Mouse (Mus musculus) CH12.LX (cell line): ENCODE results near the gene Capn1. TPM values are rescaled to one million over a fixed set of nuclear protein-coding genes. Genes with fewer than 3 reads are reported as not detected.

ENCODE experiments used
- DNase-seq: peaks from one replicate; pipeline ENCODE4 v3.0.0-alpha.2; 2013; ENCODE audit errors: extremely low read depth
- H3K27ac ChIP-seq: 2 replicates; pipeline ENCODE4 v1.5.1; 2012; ENCODE audit warnings: low read depth, mild to moderate bottlenecking, control low read depth, moderate library complexity; ENCODE audit not compliant: insufficient read depth
- H3K27me3 ChIP-seq: replicated peaks from 2 replicates; pipeline ENCODE3; 2012; ENCODE audit warnings: inconsistent platforms
- H3K36me3 ChIP-seq, 2 experiments: replicated peaks in 1 of 2; 2 replicates each; pipeline versions ENCODE3 to v1.6.1; 2012; ENCODE audit warnings: inconsistent platforms in 1 of 2, low read length in 1 of 2, mild to moderate bottlenecking in 1 of 2, mixed read lengths in 1 of 2, moderate library complexity in 1 of 2; ENCODE audit not compliant: control insufficient read depth in 1 of 2, insufficient read depth in 1 of 2
- H3K4me1 ChIP-seq, 2 experiments: 2 replicates each; pipeline ENCODE4 v1.6.1; 2012; ENCODE audit warnings: inconsistent platforms in 1 of 2, moderate library complexity in 1 of 2; ENCODE audit not compliant: insufficient read depth in 2 of 2, control insufficient read depth in 1 of 2
- H3K4me2 ChIP-seq: 2 replicates; pipeline ENCODE4 v1.6.1; 2012; ENCODE audit warnings: low read depth, mild to moderate bottlenecking, control low read depth; ENCODE audit not compliant: poor library complexity, insufficient read depth, severe bottlenecking
- H3K4me3 ChIP-seq, 3 experiments: fragments of 150-350 bp in 1 of 3; sonication (generic) in 1 of 3; replicated peaks in 1 of 3; 2 replicates each; pipeline versions ENCODE3 to v1.5.1; 2011 to 2012; ENCODE audit warnings: low read depth in 2 of 3, low read length in 2 of 3, mild to moderate bottlenecking in 2 of 3, moderate library complexity in 2 of 3, control low read depth in 1 of 3, improper control_type of control experiment in 1 of 3, inconsistent platforms in 1 of 3, mixed read lengths in 1 of 3; ENCODE audit not compliant: poor library complexity in 1 of 3
- H3K79me2 ChIP-seq: replicated peaks from 2 replicates; pipeline ENCODE4 v1.6.1; 2012; ENCODE audit warnings: mild to moderate bottlenecking, moderate library complexity; ENCODE audit not compliant: control insufficient read depth, poor library complexity, insufficient read depth, severe bottlenecking; ENCODE audit errors: extremely low read depth
- H3K9ac ChIP-seq: 2 replicates; pipeline ENCODE4 v1.6.1; 2012; ENCODE audit warnings: low read depth, mild to moderate bottlenecking, control low read depth, moderate library complexity; ENCODE audit not compliant: insufficient read depth
- H3K9me3 ChIP-seq: replicated peaks from 2 replicates; pipeline ENCODE3; 2012; ENCODE audit warnings: low read length, inconsistent platforms, mixed read lengths
- BHLHE40 ChIP-seq: IDR thresholded peaks from 2 replicates; pipeline ENCODE4 v1.6.1; 2011; ENCODE audit warnings: mild to moderate bottlenecking, low read depth, low read length, improper control_type of control experiment
- CHD1 ChIP-seq: IDR thresholded peaks from 2 replicates; pipeline ENCODE4 v1.6.1; 2012; ENCODE audit warnings: low read depth, low read length, improper control_type of control experiment, inconsistent platforms
- CHD2 ChIP-seq: IDR thresholded peaks from 2 replicates; pipeline ENCODE4 v1.6.1; 2011; ENCODE audit warnings: low read length, improper control_type of control experiment
- CTCF ChIP-seq, 2 experiments: IDR thresholded peaks in 1 of 2; conservative IDR thresholded peaks in 1 of 2; 2 replicates each; pipeline ENCODE4 v1.5.1; 2011 to 2012; ENCODE audit warnings: low read depth in 2 of 2, low read length in 2 of 2, improper control_type of control experiment in 1 of 2, inconsistent platforms in 1 of 2, mild to moderate bottlenecking in 1 of 2, moderate library complexity in 1 of 2
- E2F4 ChIP-seq: IDR thresholded peaks from 2 replicates; pipeline ENCODE4 v1.6.1; 2011; ENCODE audit warnings: low read depth, low read length, improper control_type of control experiment; ENCODE audit not compliant: insufficient replicate concordance
- ELF1 ChIP-seq: IDR thresholded peaks from 2 replicates; pipeline ENCODE4 v1.6.1; 2014; ENCODE audit warnings: low read depth, mild to moderate bottlenecking, inconsistent platforms, low read length, improper control_type of control experiment
- EP300 ChIP-seq: IDR thresholded peaks from 2 replicates; pipeline ENCODE4 v1.6.1; 2011; ENCODE audit warnings: low read length, improper control_type of control experiment
- ETS1 ChIP-seq: conservative IDR thresholded peaks from 2 replicates; pipeline ENCODE4 v1.6.1; 2012; ENCODE audit warnings: low read depth, mild to moderate bottlenecking, inconsistent platforms, low read length, improper control_type of control experiment, moderate library complexity
- GABPA ChIP-seq: IDR thresholded peaks from 2 replicates; pipeline ENCODE4 v1.6.1; 2012; ENCODE audit warnings: low read depth, low read length, improper control_type of control experiment, inconsistent platforms; ENCODE audit not compliant: insufficient replicate concordance
- HCFC1 ChIP-seq: IDR thresholded peaks from 2 replicates; pipeline ENCODE4 v1.6.1; 2012; ENCODE audit warnings: low read depth, mild to moderate bottlenecking, inconsistent platforms, low read length, improper control_type of control experiment
- IRF4 ChIP-seq: IDR thresholded peaks from 2 replicates; pipeline ENCODE4 v1.6.1; 2014; ENCODE audit warnings: low read depth, mild to moderate bottlenecking, inconsistent platforms, low read length, improper control_type of control experiment
- JUN ChIP-seq: IDR thresholded peaks from 2 replicates; pipeline ENCODE4 v1.6.1; 2011; ENCODE audit warnings: low read depth, mild to moderate bottlenecking, low read length, improper control_type of control experiment, moderate library complexity; ENCODE audit not compliant: insufficient read depth
- JUND ChIP-seq: conservative IDR thresholded peaks from 2 replicates; pipeline ENCODE4 v1.6.1; 2011; ENCODE audit warnings: low read depth, low read length, improper control_type of control experiment
- KAT2A ChIP-seq: IDR thresholded peaks from 2 replicates; pipeline ENCODE4 v1.6.1; 2012; ENCODE audit warnings: low read length, improper control_type of control experiment, inconsistent platforms; ENCODE audit not compliant: insufficient replicate concordance
- MAFK ChIP-seq: IDR thresholded peaks from 2 replicates; pipeline ENCODE4 v1.6.1; 2011; ENCODE audit warnings: low read length, improper control_type of control experiment; ENCODE audit not compliant: insufficient replicate concordance
- MAX ChIP-seq: IDR thresholded peaks from 2 replicates; pipeline ENCODE4 v1.6.1; 2011; ENCODE audit warnings: low read length, improper control_type of control experiment
- MAZ ChIP-seq: IDR thresholded peaks from 2 replicates; pipeline ENCODE4 v1.6.1; 2012; ENCODE audit warnings: low read depth, mild to moderate bottlenecking, inconsistent platforms, low read length, improper control_type of control experiment, moderate library complexity
- MEF2A ChIP-seq: IDR thresholded peaks from 2 replicates; pipeline ENCODE4 v1.6.1; 2014; ENCODE audit warnings: low read depth, mild to moderate bottlenecking, inconsistent platforms, low read length, improper control_type of control experiment, borderline replicate concordance
- MXI1 ChIP-seq: IDR thresholded peaks from 2 replicates; pipeline ENCODE4 v1.6.1; 2011; ENCODE audit warnings: mild to moderate bottlenecking, low read depth, low read length, improper control_type of control experiment
- MYC ChIP-seq: IDR thresholded peaks from 2 replicates; pipeline ENCODE4 v1.6.1; 2011; ENCODE audit warnings: low read depth, mild to moderate bottlenecking, improper control_type of control experiment, low read length
- NELFE ChIP-seq: IDR thresholded peaks from 2 replicates; pipeline ENCODE4 v1.6.1; 2011; ENCODE audit warnings: low read depth, low read length, improper control_type of control experiment
- NRF1 ChIP-seq: IDR thresholded peaks from 2 replicates; pipeline ENCODE4 v1.6.1; 2014; ENCODE audit warnings: low read depth, mild to moderate bottlenecking, inconsistent platforms, low read length, improper control_type of control experiment, moderate library complexity
- PAX5 ChIP-seq: IDR thresholded peaks from 2 replicates; pipeline ENCODE4 v1.6.1; 2012; ENCODE audit warnings: low read length, inconsistent platforms, mixed read lengths
- POLR2A ChIP-seq: IDR thresholded peaks from 2 replicates; pipeline ENCODE4 v1.6.1; 2011; ENCODE audit warnings: low read depth, mild to moderate bottlenecking, improper control_type of control experiment, low read length
- POLR2AphosphoS2 ChIP-seq: IDR thresholded peaks from 2 replicates; pipeline ENCODE4 v1.6.1; 2011; ENCODE audit warnings: low read depth, low read length, improper control_type of control experiment
- RAD21 ChIP-seq: IDR thresholded peaks from 2 replicates; pipeline ENCODE4 v1.6.1; 2011; ENCODE audit warnings: low read depth, mild to moderate bottlenecking, low read length, improper control_type of control experiment, moderate library complexity
- RCOR1 ChIP-seq: conservative IDR thresholded peaks from 2 replicates; pipeline ENCODE4 v1.6.1; 2012; ENCODE audit warnings: low read depth, mild to moderate bottlenecking, inconsistent platforms, low read length, improper control_type of control experiment
- SIN3A ChIP-seq: IDR thresholded peaks from 2 replicates; pipeline ENCODE4 v1.6.1; 2012; ENCODE audit warnings: low read length, improper control_type of control experiment, inconsistent platforms
- SMC3 ChIP-seq: IDR thresholded peaks from 2 replicates; pipeline ENCODE4 v1.6.1; 2011; ENCODE audit warnings: low read depth, low read length, improper control_type of control experiment
- TBP ChIP-seq: conservative IDR thresholded peaks from 2 replicates; pipeline ENCODE4 v1.6.1; 2011; ENCODE audit warnings: low read depth, low read length, improper control_type of control experiment
- TCF12 ChIP-seq: IDR thresholded peaks from 2 replicates; pipeline ENCODE4 v1.6.1; 2014; ENCODE audit warnings: low read depth, mild to moderate bottlenecking, inconsistent platforms, low read length, improper control_type of control experiment
- UBTF ChIP-seq: IDR thresholded peaks from 2 replicates; pipeline ENCODE4 v1.6.1; 2012; ENCODE audit warnings: low read depth, mild to moderate bottlenecking, inconsistent platforms, low read length, improper control_type of control experiment, moderate library complexity
- USF1 ChIP-seq: IDR thresholded peaks from 2 replicates; pipeline ENCODE4 v1.6.1; 2014; ENCODE audit warnings: low read depth, mild to moderate bottlenecking, inconsistent platforms, low read length, improper control_type of control experiment
- USF2 ChIP-seq: conservative IDR thresholded peaks from 2 replicates; pipeline ENCODE4 v1.6.1; 2011; ENCODE audit warnings: low read depth, low read length, improper control_type of control experiment
- ZC3H11A ChIP-seq: IDR thresholded peaks from 2 replicates; pipeline ENCODE4 v1.6.1; 2012; ENCODE audit warnings: low read depth, mild to moderate bottlenecking, inconsistent platforms, low read length, improper control_type of control experiment
- ZKSCAN1 ChIP-seq: IDR thresholded peaks from 2 replicates; pipeline ENCODE4 v1.6.1; 2012; ENCODE audit warnings: low read depth, inconsistent platforms, low read length, improper control_type of control experiment, borderline replicate concordance
- ZMIZ1 ChIP-seq: IDR thresholded peaks from 2 replicates; pipeline ENCODE4 v1.6.1; 2012; ENCODE audit warnings: low read depth, mild to moderate bottlenecking, inconsistent platforms, low read length, improper control_type of control experiment
- ZNF384 ChIP-seq: IDR thresholded peaks from 2 replicates; pipeline ENCODE4 v1.6.1; 2012; ENCODE audit warnings: low read depth, low read length, improper control_type of control experiment, inconsistent platforms
- dilution Hi-C: fragments of 300-500 bp; cut with MboI; formaldehyde crosslinking; loops from 2 replicates; pipeline ENCODE4 v1.14.3; 2020; ENCODE audit warnings: low sequenced_read_pairs; ENCODE audit not compliant: extremely low pct_unique_long_range_greater_than_20kb, extremely low pct_ligation_motif_present
- in situ Hi-C: fragments of 300-500 bp; cut with MboI; formaldehyde crosslinking; loops from 3 replicates; pipeline ENCODE4 v1.14.3; 2019; ENCODE audit warnings: low sequenced_read_pairs, low pct_ligation_motif_present, low pct_unique_long_range_greater_than_20kb, mixed read lengths
- polyA plus RNA-seq: library from polyadenylated mRNA; unstranded; fragments of >175 nt; gene quantifications from 2 replicates; pipeline ENCODE4 v1.2.1, GENCODE M21; 2012; ENCODE audit warnings: low read depth; ENCODE audit not compliant: insufficient read length
- total RNA-seq, 2 experiments: library from RNA; depleted of rRNA; stranded (reverse); fragments of 300-350 nt in 1 of 2; fragments of >200 nt in 1 of 2; gene quantifications; 2 replicates each; pipeline ENCODE4 v1.2.3; 2012 to 2014

Capn1 gene
- total and polyA plus RNA-seq, 3 experiments: 20.0 to 42.9 (median 40.2) TPM

- H3K4me3 ChIP-seq: peak overlapping the region; percentile 82 to 99 (median 98)
- H3K36me3 ChIP-seq: peaks cover 55 to 59% of the 10 kb centered on the region in 2 experiments
- dilution Hi-C loops (no loop called here), in situ Hi-C loops (no loop called here)
- H3K27ac ChIP-seq: peak overlapping the region; percentile 99
- TF ChIP-seq SMC3 (no peak), NRF1 (peak; percentile 33; the same call in 1 of the 2 replicates), MAZ (peak; percentile 59; the same call in 1 of the 2 replicates), SIN3A (peak; percentile 75), POLR2A (peak; percentile 66), USF1 (no peak), RCOR1 (no peak), KAT2A (no peak), ELF1 (peak; percentile 40; the same call in 1 of the 2 replicates), TBP (peak; percentile 81), EP300 (peak; percentile 80), HCFC1 (no peak; the same call in 1 of the 2 replicates), UBTF (no peak), MAX (no peak), ZKSCAN1 (no peak), BHLHE40 (0 out of 2 replicates have a peak, but pooled peaks have one; percentile 6), MYC (0 out of 2 replicates have a peak, but pooled peaks have one; percentile 60), ZMIZ1 (no peak; the same call in none of the 2 replicates), TCF12 (peak; percentile 90), JUN (no peak), E2F4 (no peak), IRF4 (0 out of 2 replicates have a peak, but pooled peaks have one; percentile 13), USF2 (no peak), JUND (no peak), ZNF384 (no peak), GABPA (no peak), ETS1 (peak; percentile 41), CTCF (conservative IDR thresholded peaks at IDR 0.05 in 1 of 2, IDR thresholded peaks at IDR 0.05 in 1 of 2; ENCODE audit: low read depth in 2 of 2, low read length in 2 of 2) (no peak), MAFK (no peak), RAD21 (no peak), POLR2AphosphoS2 (peak; percentile 31; the same call in 1 of the 2 replicates), MEF2A (peak; percentile 92), PAX5 (no peak), ZC3H11A (no peak), MXI1 (no peak), CHD1 (no peak), NELFE (no peak), CHD2 (peak; percentile 33; the same call in 1 of the 2 replicates)
- H3K4me2 ChIP-seq: peak overlapping the region; percentile 93
- H3K4me1 ChIP-seq: peaks cover 37 to 66% of the 10 kb centered on the region in 2 experiments
- H3K79me2 ChIP-seq: peaks cover 56% of the 10 kb centered on the region
- peak; percentile 83 for DNase-seq
- H3K9me3 ChIP-seq: no peaks in the 10 kb centered on the region
- H3K27me3 ChIP-seq: no peaks in the 10 kb centered on the region
- H3K9ac ChIP-seq: peak overlapping the region; percentile 97
Observed at GRCm38 (mm10) chr19:6048681-6049410, 33.1 kb upstream of the Capn1 start.
